In genomic region chr4:136912841-136913240, GRCm38 (mm10) we compare ENCODE assay signal across 32 mouse cellular contexts. TPM values are rescaled to one million over a fixed set of nuclear protein-coding genes. Genes with fewer than 3 reads are reported as not detected.
DNase-seq lines count a peak whose midpoint lies in the region; ATAC-seq and TF ChIP-seq lines count a peak whose summit lies in the region.
"Had no signal": no experiment of that assay in that cellular context is flagged by ENCODE, and none has a peak within 500 bp of the region (broad histone marks: within the 10 kb centered on the region; RNA-seq: fewer than 3 reads in every experiment).

No protein-coding gene starts in this region.

- H3K9me3 ChIP-seq in forebrain, embryonic 12.5 days, result no peaks in the 10 kb centered on the region
- no peaks in the 10 kb centered on the region for H3K9me3 ChIP-seq in forebrain, embryonic 10.5 days
- no peaks in the 10 kb centered on the region for H3K9me3 ChIP-seq in midbrain, embryonic 10.5 days (replicated peaks)
- H3K9me3 ChIP-seq in midbrain, postnatal 0 days (ENCODE audit: low read length), result no peaks in the 10 kb centered on the region
- no peaks in the 10 kb centered on the region for H3K9me3 ChIP-seq in midbrain, embryonic 11.5 days (ENCODE audit: control insufficient read depth, low read length)
- H3K9me3 ChIP-seq in midbrain, embryonic 16.5 days (replicated peaks; ENCODE audit: control insufficient read depth, low read length, poor library complexity, severe bottlenecking), result no peaks in the 10 kb centered on the region
- H3K9me3 ChIP-seq: G1E; heart, embryonic 10.5 days; heart, embryonic 15.5 days; limb, embryonic 12.5 days; liver, embryonic 15.5 days had no signal

- no peak for ATAC-seq in forebrain, embryonic 12.5 days (ENCODE audit: low FRiP score)
- ATAC-seq in midbrain, postnatal 0 days (ENCODE audit: low FRiP score), result no peak
- no peak for ATAC-seq in midbrain, embryonic 11.5 days (ENCODE audit: low FRiP score)
- no peak for ATAC-seq in midbrain, embryonic 16.5 days
- ATAC-seq: forebrain, embryonic 14.5 days; intestine, postnatal 0 days had no signal

- 21% methylated on average over 9 of the region's 9 CpGs for WGBS in forebrain, embryonic 12.5 days
- 29% methylated on average over 9 of the region's 9 CpGs for WGBS in forebrain, embryonic 10.5 days
- WGBS in midbrain, embryonic 10.5 days, result 22% methylated on average over 9 of the region's 9 CpGs
- WGBS in midbrain, postnatal 0 days, result 11% methylated on average over 9 of the region's 9 CpGs
- WGBS in midbrain, embryonic 11.5 days, result 14% methylated on average over 9 of the region's 9 CpGs
- 13% methylated on average over 9 of the region's 9 CpGs for WGBS in midbrain, embryonic 16.5 days

- peaks cover 60% of the 10 kb centered on the region for H3K27me3 ChIP-seq in forebrain, embryonic 12.5 days
- peaks cover 54% of the 10 kb centered on the region for H3K27me3 ChIP-seq in forebrain, embryonic 10.5 days (ENCODE audit: poor library complexity, severe bottlenecking)
- peaks cover 81% of the 10 kb centered on the region for H3K27me3 ChIP-seq in midbrain, embryonic 10.5 days (ENCODE audit: low read depth, poor library complexity, severe bottlenecking)
- H3K27me3 ChIP-seq in midbrain, postnatal 0 days (ENCODE audit: insufficient read depth, low read length), result no peaks in the 10 kb centered on the region
- peaks cover 16% of the 10 kb centered on the region for H3K27me3 ChIP-seq in midbrain, embryonic 11.5 days (ENCODE audit: control insufficient read depth, insufficient read depth, low read length)
- H3K27me3 ChIP-seq in midbrain, embryonic 16.5 days (ENCODE audit: control insufficient read depth, insufficient read depth, low read depth, low read length), result peaks cover 4% of the 10 kb centered on the region

- H3K4me2 ChIP-seq in forebrain, embryonic 12.5 days, result no peak overlapping the region
- H3K4me2 ChIP-seq in midbrain, postnatal 0 days (ENCODE audit: low read depth, low read length, poor library complexity, severe bottlenecking), result no peak overlapping the region
- H3K4me2 ChIP-seq in midbrain, embryonic 11.5 days, result peak overlapping the region; percentile 6; the same call in 1 of the 2 replicates
- peak overlapping the region; percentile 6; the same call in 1 of the 2 replicates for H3K4me2 ChIP-seq in midbrain, embryonic 16.5 days (ENCODE audit: low read length)
- H3K4me2 ChIP-seq: heart, embryonic 15.5 days; limb, embryonic 12.5 days; liver, embryonic 15.5 days; lung, embryonic 14.5 days had no signal

- H3K4me3 ChIP-seq in forebrain, embryonic 12.5 days (replicated peaks), result no peak overlapping the region
- H3K4me3 ChIP-seq in forebrain, embryonic 10.5 days, result no peak overlapping the region
- H3K4me3 ChIP-seq in midbrain, embryonic 10.5 days, result peak overlapping the region; percentile 30; the same call in 1 of the 2 replicates
- no peak overlapping the region for H3K4me3 ChIP-seq in midbrain, postnatal 0 days (ENCODE audit: low read depth, low read length)
- H3K4me3 ChIP-seq in midbrain, embryonic 11.5 days (ENCODE audit: low read depth, low read length), result no peak overlapping the region
- H3K4me3 ChIP-seq in midbrain, embryonic 16.5 days (ENCODE audit: low read depth, low read length), result no peak overlapping the region
- H3K4me3 ChIP-seq: erythroblast, embryonic 14.5 days; heart, embryonic 10.5 days; heart, embryonic 15.5 days; limb, embryonic 12.5 days; liver, embryonic 15.5 days had no signal

- H3K27ac ChIP-seq in forebrain, embryonic 12.5 days, result peak overlapping the region; percentile 53
- no peak overlapping the region; the same call in 1 of the 2 replicates for H3K27ac ChIP-seq in forebrain, embryonic 10.5 days
- H3K27ac ChIP-seq in midbrain, embryonic 10.5 days (replicated peaks), result 0 out of 2 replicates have a peak overlapping the region, but pooled peaks have one; percentile 33
- no peak overlapping the region for H3K27ac ChIP-seq in midbrain, postnatal 0 days (ENCODE audit: low read depth, low read length)
- peak overlapping the region; percentile 50 for H3K27ac ChIP-seq in midbrain, embryonic 11.5 days (ENCODE audit: low read depth, low read length)
- peak overlapping the region; percentile 44; the same call in 1 of the 2 replicates for H3K27ac ChIP-seq in midbrain, embryonic 16.5 days (ENCODE audit: low read length)
- H3K27ac ChIP-seq: heart, embryonic 10.5 days; heart, embryonic 15.5 days; limb, embryonic 12.5 days; liver, embryonic 15.5 days; stomach, postnatal 0 days had no signal

- H3K36me3 ChIP-seq in forebrain, embryonic 12.5 days (replicated peaks), result no peaks in the 10 kb centered on the region
- no peaks in the 10 kb centered on the region for H3K36me3 ChIP-seq in forebrain, embryonic 10.5 days (replicated peaks)
- no peaks in the 10 kb centered on the region for H3K36me3 ChIP-seq in midbrain, embryonic 10.5 days
- no peaks in the 10 kb centered on the region for H3K36me3 ChIP-seq in midbrain, postnatal 0 days (ENCODE audit: insufficient read depth, low read length)
- H3K36me3 ChIP-seq in midbrain, embryonic 11.5 days (ENCODE audit: control insufficient read depth, insufficient read depth, low read length), result no peaks in the 10 kb centered on the region
- no peaks in the 10 kb centered on the region for H3K36me3 ChIP-seq in midbrain, embryonic 16.5 days (ENCODE audit: control insufficient read depth, insufficient read depth, low read length)
- H3K36me3 ChIP-seq: G1E; heart, embryonic 10.5 days; heart, embryonic 15.5 days; limb, embryonic 12.5 days; liver, embryonic 15.5 days had no signal

- TF ChIP-seq CTCF in midbrain, postnatal 0 days (IDR thresholded peaks at IDR 0.05), result no peak

- H3K4me1 ChIP-seq in forebrain, embryonic 12.5 days, result peaks cover 47% of the 10 kb centered on the region
- H3K4me1 ChIP-seq in forebrain, embryonic 10.5 days, result peaks cover 44% of the 10 kb centered on the region
- peaks cover 53% of the 10 kb centered on the region for H3K4me1 ChIP-seq in midbrain, embryonic 10.5 days
- peaks cover 13% of the 10 kb centered on the region; the same call in 1 of the 2 replicates for H3K4me1 ChIP-seq in midbrain, postnatal 0 days (ENCODE audit: insufficient read depth, low read length)
- peaks cover 26% of the 10 kb centered on the region for H3K4me1 ChIP-seq in midbrain, embryonic 11.5 days (ENCODE audit: control insufficient read depth, insufficient read depth, low read length)
- H3K4me1 ChIP-seq in midbrain, embryonic 16.5 days (ENCODE audit: control insufficient read depth, insufficient read depth, low read length), result peaks cover 30% of the 10 kb centered on the region
- H3K4me1 ChIP-seq: heart, embryonic 15.5 days; liver, embryonic 15.5 days had no signal

- no peak for DNase-seq in forebrain, embryonic 10.5 days (ENCODE audit: extremely low spot score, low spot score)
- peak; percentile 43 for DNase-seq in midbrain, embryonic 10.5 days (ENCODE audit: low spot score)
- DNase-seq in midbrain, postnatal 0 days (ENCODE audit: low spot score), result no peak
- peak; percentile 86 for DNase-seq in midbrain, embryonic 11.5 days (ENCODE audit: low spot score, missing footprints)
- no peak for DNase-seq in gastrocnemius, postnatal 4 days (ENCODE audit: low spot score in 2 of 2)
- DNase-seq in urinary bladder, postnatal 10 days (ENCODE audit: low spot score), result no peak
- DNase-seq: adrenal gland, postnatal 10 days; cerebellum, adult 11 months; cerebellum, adult 9-10 months; gastrocnemius, postnatal 14 days; heart, adult 11 months; kidney, adult 9 months; kidney, postnatal 10 days; layer of hippocampus, postnatal 36 days; lung, embryonic 14.5 days; right cerebral cortex, adult 18-20 months; thymus, adult 18-20 months; thymus, postnatal 25 days had no signal

- H3K9ac ChIP-seq in forebrain, embryonic 12.5 days, result no peak overlapping the region
- H3K9ac ChIP-seq in midbrain, postnatal 0 days (replicated peaks; ENCODE audit: low read length, poor library complexity, severe bottlenecking), result no peak overlapping the region
- H3K9ac ChIP-seq in midbrain, embryonic 11.5 days (ENCODE audit: low read length), result peak overlapping the region; percentile 14; the same call in 1 of the 2 replicates
- no peak overlapping the region; the same call in 1 of the 2 replicates for H3K9ac ChIP-seq in midbrain, embryonic 16.5 days (ENCODE audit: low read depth, low read length)
- H3K9ac ChIP-seq: heart, embryonic 15.5 days; limb, embryonic 12.5 days; liver, embryonic 15.5 days; lung, embryonic 14.5 days had no signal

RNA-seq across cellular contexts. Expression of gene C1qa, which starts 14.2 kb away (rescaled TPM):
- polyA plus RNA-seq in forebrain, embryonic 12.5 days (2016; fragmentation: Nextera tagmentation; extraction: Ambion mirVana), result 10.0 and 12.0 TPM in 2 replicates
- polyA plus RNA-seq in forebrain, embryonic 10.5 days (2016; fragmentation: Nextera tagmentation; extraction: Ambion mirVana), result 4.5 TPM in 2 replicates
- 4.9 and 9.1 TPM in 2 replicates for polyA plus RNA-seq in midbrain, embryonic 10.5 days (2016; fragmentation: Nextera tagmentation; extraction: Ambion mirVana)
- 48.5 and 48.8 TPM in 2 replicates for total RNA-seq in midbrain, postnatal 0 days (2014; rRNA removed)
- 38.8 and 44.4 TPM in 2 replicates for polyA plus RNA-seq in midbrain, postnatal 0 days (2015; fragmentation: Nextera tagmentation; extraction: Ambion mirVana)
- polyA plus RNA-seq in midbrain, embryonic 11.5 days (2014; fragmentation: Nextera tagmentation; extraction: Ambion mirVana), result 14.3 and 15.3 TPM in 2 replicates
- polyA plus RNA-seq in midbrain, embryonic 16.5 days (2015; fragmentation: Nextera tagmentation; extraction: Ambion mirVana), result 22.9 and 26.3 TPM in 2 replicates
- total RNA-seq in gastrocnemius, postnatal 4 days (2021), result 10 to 100 TPM; 32.4 to 36.3 TPM
- polyA plus RNA-seq: G1E had no signal

RNA-seq across cellular contexts. Expression of gene C1qc, which starts 20.0 kb away (rescaled TPM):
- polyA plus RNA-seq in forebrain, embryonic 12.5 days (2016; fragmentation: Nextera tagmentation; extraction: Ambion mirVana), result 9.5 and 10.2 TPM in 2 replicates
- 5.0 and 6.9 TPM in 2 replicates for polyA plus RNA-seq in forebrain, embryonic 10.5 days (2016; fragmentation: Nextera tagmentation; extraction: Ambion mirVana)
- 7.1 and 12.9 TPM in 2 replicates for polyA plus RNA-seq in midbrain, embryonic 10.5 days (2016; fragmentation: Nextera tagmentation; extraction: Ambion mirVana)
- total RNA-seq in midbrain, postnatal 0 days (2014; rRNA removed), result 62.7 and 79.7 TPM in 2 replicates
- 39.0 and 39.7 TPM in 2 replicates for polyA plus RNA-seq in midbrain, postnatal 0 days (2015; fragmentation: Nextera tagmentation; extraction: Ambion mirVana)
- 17.7 and 18.9 TPM in 2 replicates for polyA plus RNA-seq in midbrain, embryonic 11.5 days (2014; fragmentation: Nextera tagmentation; extraction: Ambion mirVana)
- polyA plus RNA-seq in midbrain, embryonic 16.5 days (2015; fragmentation: Nextera tagmentation; extraction: Ambion mirVana), result 13.9 and 20.8 TPM in 2 replicates
- total RNA-seq in gastrocnemius, postnatal 4 days (2021), result 10 to 100 TPM; 32.7 to 33.5 TPM

RNA-seq across cellular contexts. Expression of gene C1qb, which starts 26.9 kb away (rescaled TPM):
- 16.0 and 18.8 TPM in 2 replicates for polyA plus RNA-seq in forebrain, embryonic 12.5 days (2016; fragmentation: Nextera tagmentation; extraction: Ambion mirVana)
- 15.1 and 15.5 TPM in 2 replicates for polyA plus RNA-seq in forebrain, embryonic 10.5 days (2016; fragmentation: Nextera tagmentation; extraction: Ambion mirVana)
- 20.6 and 32.4 TPM in 2 replicates for polyA plus RNA-seq in midbrain, embryonic 10.5 days (2016; fragmentation: Nextera tagmentation; extraction: Ambion mirVana)
- 60.0 and 71.3 TPM in 2 replicates for total RNA-seq in midbrain, postnatal 0 days (2014; rRNA removed)
- 64.3 and 72.3 TPM in 2 replicates for polyA plus RNA-seq in midbrain, postnatal 0 days (2015; fragmentation: Nextera tagmentation; extraction: Ambion mirVana)
- 31.5 and 34.7 TPM in 2 replicates for polyA plus RNA-seq in midbrain, embryonic 11.5 days (2014; fragmentation: Nextera tagmentation; extraction: Ambion mirVana)
- polyA plus RNA-seq in midbrain, embryonic 16.5 days (2015; fragmentation: Nextera tagmentation; extraction: Ambion mirVana), result 29.3 and 40.8 TPM in 2 replicates
- total RNA-seq in gastrocnemius, postnatal 4 days (2021), result 10 to 100 TPM; 33.7 to 39.4 TPM

RNA-seq across cellular contexts. Expression of gene Epha8, which starts 43.8 kb away (rescaled TPM):
- 1.3 and 1.8 TPM in 2 replicates for polyA plus RNA-seq in forebrain, embryonic 12.5 days (2016; fragmentation: Nextera tagmentation; extraction: Ambion mirVana)
- 0.46 and 0.60 TPM in 2 replicates for polyA plus RNA-seq in forebrain, embryonic 10.5 days (2016; fragmentation: Nextera tagmentation; extraction: Ambion mirVana)
- 3.9 and 6.9 TPM in 2 replicates for polyA plus RNA-seq in midbrain, embryonic 10.5 days (2016; fragmentation: Nextera tagmentation; extraction: Ambion mirVana)
- 49.9 and 51.1 TPM in 2 replicates for total RNA-seq in midbrain, postnatal 0 days (2014; rRNA removed)
- polyA plus RNA-seq in midbrain, postnatal 0 days (2015; fragmentation: Nextera tagmentation; extraction: Ambion mirVana), result 17.3 and 18.3 TPM in 2 replicates
- polyA plus RNA-seq in midbrain, embryonic 11.5 days (2014; fragmentation: Nextera tagmentation; extraction: Ambion mirVana), result 4.1 and 5.0 TPM in 2 replicates
- polyA plus RNA-seq in midbrain, embryonic 16.5 days (2015; fragmentation: Nextera tagmentation; extraction: Ambion mirVana), result 18.4 and 20.7 TPM in 2 replicates
- under 1 TPM; 0.08 to 0.10 TPM for total RNA-seq in gastrocnemius, postnatal 4 days (2021)
- total RNA-seq: gastrocnemius, postnatal 14 days; heart, postnatal 25 days; liver, adult 2 months; megakaryocyte progenitor cell, adult 5-6 weeks had no signal
- polyA plus RNA-seq: G1E; liver, adult 2 months had no signal

Comparison
In these comparisons a context has a peak if more than half of its experiments do, and no peak if none do; other contexts are left out.
1. H3K27ac ChIP-seq: peak in forebrain, embryonic 12.5 days (single experiment), midbrain, embryonic 10.5 days (single experiment), midbrain, embryonic 11.5 days (single experiment) and midbrain, embryonic 16.5 days (single experiment); none in forebrain, embryonic 10.5 days (single experiment) and midbrain, postnatal 0 days (single experiment).
2. H3K4me2 ChIP-seq: peak in midbrain, embryonic 11.5 days (single experiment) and midbrain, embryonic 16.5 days (single experiment); none in forebrain, embryonic 12.5 days (single experiment) and midbrain, postnatal 0 days (single experiment).
3. DNase-seq: peak in midbrain, embryonic 10.5 days (single experiment) and midbrain, embryonic 11.5 days (single experiment); none in forebrain, embryonic 10.5 days (single experiment), midbrain, postnatal 0 days (single experiment), gastrocnemius, postnatal 4 days (0 of 2) and urinary bladder, postnatal 10 days (single experiment).